Mouse (Mus musculus) ES-Bruce4 (cell line): ENCODE data around the gene Akna. TPM values are rescaled to one million over a fixed set of nuclear protein-coding genes. Genes with fewer than 3 reads are reported as not detected.

Source experiments
- H3K27ac ChIP-seq: 2 replicates; pipeline ENCODE4 v1.5.1; 2012; ENCODE audit warnings: low read length, inconsistent platforms; ENCODE audit not compliant: insufficient read depth
- H3K27me3 ChIP-seq: 2 replicates; pipeline ENCODE4 v1.6.1; 2012; ENCODE audit warnings: mild to moderate bottlenecking, low read length, inconsistent platforms; ENCODE audit not compliant: control insufficient read depth, poor library complexity, insufficient read depth, severe bottlenecking
- H3K36me3 ChIP-seq: 2 replicates; pipeline ENCODE4 v1.6.1; 2012; ENCODE audit warnings: inconsistent platforms, mild to moderate bottlenecking, low read length, moderate library complexity; ENCODE audit not compliant: control insufficient read depth, poor library complexity, insufficient read depth, severe bottlenecking
- H3K4me1 ChIP-seq: one replicate; pipeline ENCODE4 v1.8.1; 2011; ENCODE audit warnings: low read length; ENCODE audit not compliant: control insufficient read depth, insufficient read depth
- H3K4me3 ChIP-seq: 2 replicates; pipeline ENCODE4 v1.5.1; 2011; ENCODE audit warnings: low read depth, mild to moderate bottlenecking, low read length
- H3K9ac ChIP-seq: 2 replicates; pipeline ENCODE4 v1.6.1; 2012; ENCODE audit warnings: low read depth, mild to moderate bottlenecking, inconsistent platforms; ENCODE audit not compliant: poor library complexity, severe bottlenecking
- H3K9me3 ChIP-seq: replicated peaks from 2 replicates; pipeline ENCODE4 v1.6.1; 2012; ENCODE audit warnings: mild to moderate bottlenecking, low read length, inconsistent platforms; ENCODE audit not compliant: control insufficient read depth, poor library complexity, insufficient read depth, severe bottlenecking
- CTCF ChIP-seq: IDR thresholded peaks from one replicate; pipeline ENCODE4 v1.8.1; 2011; ENCODE audit warnings: low read depth, low read length
- EP300 ChIP-seq: IDR thresholded peaks from 2 replicates; pipeline ENCODE4 v1.6.1; 2011; ENCODE audit warnings: low read depth, low read length; ENCODE audit not compliant: insufficient read depth
- POLR2A ChIP-seq: IDR thresholded peaks from one replicate; pipeline ENCODE4 v1.8.1; 2011; ENCODE audit warnings: low read length; ENCODE audit not compliant: insufficient read depth
- polyA plus RNA-seq: library from polyadenylated mRNA; stranded (reverse); fragments of >200 nt; gene quantifications from 2 replicates; pipeline ENCODE4 v1.2.4, GENCODE M21; 2011; ENCODE audit warnings: low read depth; ENCODE audit not compliant: missing spikeins, insufficient read depth, insufficient read length

Akna gene
- polyA plus RNA-seq, 1 experiment, result 4.0 TPM

DNA sequence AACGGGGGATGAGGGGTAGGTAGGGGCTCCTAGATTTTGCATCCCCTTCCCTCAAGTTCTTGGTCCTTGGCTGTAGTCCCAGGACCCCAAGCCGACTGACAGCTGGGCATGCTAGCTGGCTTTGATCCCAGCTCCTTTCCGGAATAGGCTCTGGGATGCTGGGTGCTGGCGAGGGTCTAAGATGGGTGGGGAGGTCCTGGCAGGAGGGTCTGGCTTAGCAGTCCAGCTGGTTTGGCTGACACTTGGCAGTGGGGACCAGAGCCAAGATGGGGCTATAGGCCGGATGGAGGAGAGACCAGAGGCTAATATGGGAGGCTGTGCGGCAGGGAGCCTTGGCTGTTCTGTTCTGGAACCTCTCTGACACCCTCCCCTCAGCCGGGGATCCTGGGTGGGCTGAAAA, 5.1 kb upstream of the Akna start:
- H3K27ac ChIP-seq, result no peak overlapping the region
- no peak overlapping the region for H3K9ac ChIP-seq
- H3K36me3 ChIP-seq, result no peaks in the 10 kb centered on the region
- no peak overlapping the region for H3K4me3 ChIP-seq
- H3K27me3 ChIP-seq, result no peaks in the 10 kb centered on the region
- H3K9me3 ChIP-seq, result no peaks in the 10 kb centered on the region
- TF ChIP-seq EP300 (no peak), CTCF (no peak), POLR2A (no peak)
- no peaks in the 10 kb centered on the region for H3K4me1 ChIP-seq

DNA sequence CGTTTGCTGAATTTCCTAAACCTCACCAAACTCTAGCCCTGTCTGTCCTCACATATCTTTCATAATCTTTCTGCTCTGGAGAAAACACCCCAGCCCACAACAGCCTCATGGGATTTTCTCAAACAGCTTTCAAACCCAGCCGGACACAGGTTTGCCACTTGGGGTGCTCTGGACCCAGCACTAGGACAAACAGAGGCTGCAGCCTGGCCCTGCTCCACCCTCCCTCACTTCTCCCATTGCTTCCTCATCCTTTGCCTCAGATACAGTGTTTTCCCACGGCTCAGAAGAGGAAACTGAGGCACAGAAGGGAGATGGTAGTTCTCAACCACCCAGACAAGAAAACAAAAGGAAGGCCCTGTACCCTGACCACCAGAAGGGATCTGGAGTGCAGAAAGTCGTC, 2.5 kb upstream of the Akna start:
- no peak overlapping the region for H3K4me3 ChIP-seq
- TF ChIP-seq POLR2A, result no peak
- no peak for TF ChIP-seq CTCF
- TF ChIP-seq EP300, result no peak
- H3K9ac ChIP-seq, result no peak overlapping the region
- no peaks in the 10 kb centered on the region for H3K4me1 ChIP-seq
- no peaks in the 10 kb centered on the region for H3K36me3 ChIP-seq
- no peak overlapping the region for H3K27ac ChIP-seq
- H3K27me3 ChIP-seq, result no peaks in the 10 kb centered on the region
- H3K9me3 ChIP-seq, result no peaks in the 10 kb centered on the region

DNA sequence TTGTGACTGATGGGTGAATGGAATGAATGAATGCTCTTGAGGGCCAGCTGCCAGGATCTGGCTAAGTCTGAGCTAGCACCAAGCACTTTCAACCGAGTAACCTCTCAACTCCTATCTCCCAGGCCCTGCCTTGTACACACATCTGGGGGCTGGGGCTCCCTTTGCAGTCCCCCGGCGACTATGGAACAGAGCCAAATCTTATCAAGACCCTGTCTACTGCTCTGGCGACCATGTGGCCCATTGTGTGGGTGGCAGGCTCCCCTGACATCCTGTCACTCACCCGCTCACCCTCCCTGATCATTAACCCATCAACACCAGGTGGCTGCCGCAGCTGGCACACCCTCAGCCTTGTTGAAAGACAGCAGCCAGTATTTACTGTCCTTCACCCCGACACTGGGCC, 1.9 kb upstream of the Akna start:
- H3K4me1 ChIP-seq, result no peaks in the 10 kb centered on the region
- no peak overlapping the region for H3K9ac ChIP-seq
- TF ChIP-seq POLR2A (no peak), EP300 (no peak), CTCF (no peak)
- H3K9me3 ChIP-seq, result no peaks in the 10 kb centered on the region
- H3K36me3 ChIP-seq, result no peaks in the 10 kb centered on the region
- H3K27me3 ChIP-seq, result no peaks in the 10 kb centered on the region
- no peak overlapping the region for H3K27ac ChIP-seq
- no peak overlapping the region for H3K4me3 ChIP-seq

DNA sequence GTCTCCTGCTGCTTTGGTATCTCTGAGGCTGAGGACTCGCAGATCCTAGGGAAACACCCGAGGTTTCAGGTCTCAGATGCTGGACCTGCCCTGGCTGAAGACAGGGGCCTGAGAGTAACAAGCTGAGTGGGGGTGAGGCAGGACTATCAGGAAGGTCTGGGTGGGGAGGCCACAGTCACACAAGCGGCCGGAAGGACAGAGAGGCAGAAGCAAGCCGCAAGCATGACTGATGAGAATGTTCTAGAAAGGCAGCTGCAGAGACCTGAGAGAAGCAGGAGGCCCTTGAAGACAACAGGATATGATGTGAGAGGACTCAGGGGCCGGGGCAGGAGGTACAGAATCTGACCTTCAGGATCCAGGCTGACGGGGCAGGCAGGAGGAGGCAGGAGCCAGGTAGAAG, 1.1 kb upstream of the Akna start:
- Histone ChIP-seq H3K4me3 (no peak overlapping the region), H3K9ac (no peak overlapping the region), H3K36me3 (no peaks in the 10 kb centered on the region), H3K4me1 (no peaks in the 10 kb centered on the region), H3K9me3 (no peaks in the 10 kb centered on the region), H3K27ac (no peak overlapping the region), H3K27me3 (no peaks in the 10 kb centered on the region)
- TF ChIP-seq EP300 (no peak), POLR2A (no peak), CTCF (no peak)

DNA sequence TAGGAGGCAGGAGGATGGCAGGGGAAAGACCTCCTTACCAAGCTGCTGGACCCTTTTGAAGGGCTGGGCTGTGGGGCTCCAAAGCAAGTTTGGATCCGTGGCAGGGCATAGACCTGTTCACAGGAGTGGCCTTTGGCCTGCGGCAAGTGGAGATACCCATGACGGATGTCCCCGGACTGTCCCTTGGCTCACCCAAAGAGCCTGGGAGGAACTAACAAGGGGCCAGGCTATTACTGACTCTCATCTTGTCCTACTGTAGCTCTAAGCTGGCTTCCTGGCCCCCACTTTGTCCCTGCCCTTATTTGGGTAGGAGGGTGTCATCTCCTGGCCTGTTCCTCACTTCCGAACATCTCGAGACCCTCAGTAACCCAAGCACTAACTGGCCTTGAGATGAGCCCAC, 596 bp downstream of the Akna start:
- Histone ChIP-seq H3K27me3 (no peaks in the 10 kb centered on the region), H3K36me3 (no peaks in the 10 kb centered on the region), H3K9ac (no peak overlapping the region), H3K4me1 (no peaks in the 10 kb centered on the region), H3K4me3 (no peak overlapping the region), H3K9me3 (no peaks in the 10 kb centered on the region; the same call in 1 of the 2 replicates), H3K27ac (no peak overlapping the region)
- TF ChIP-seq CTCF (no peak), POLR2A (no peak), EP300 (no peak)

DNA sequence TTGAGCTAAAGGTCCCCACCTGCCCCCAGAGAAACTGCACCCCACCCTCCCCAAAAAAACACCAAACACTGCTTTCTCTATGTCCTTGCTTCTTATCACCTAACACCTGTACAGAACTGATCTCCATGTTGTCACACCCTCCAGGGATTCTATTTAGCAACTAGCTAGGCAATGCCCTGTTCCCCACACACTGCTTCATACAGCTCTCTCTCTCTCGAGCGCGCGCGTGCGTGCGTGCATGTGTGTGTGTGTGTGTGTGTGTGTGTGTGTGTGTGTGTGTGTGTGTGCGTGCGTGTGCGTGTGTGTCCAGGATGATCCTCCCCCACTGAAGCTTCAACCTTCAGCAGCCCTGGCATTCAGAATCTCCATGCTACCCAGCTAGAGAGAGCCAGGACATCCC, 1.1 kb downstream of the Akna start:
- TF ChIP-seq POLR2A (no peak), CTCF (no peak), EP300 (no peak)
- Histone ChIP-seq H3K4me1 (no peaks in the 10 kb centered on the region), H3K27me3 (no peaks in the 10 kb centered on the region), H3K36me3 (no peaks in the 10 kb centered on the region), H3K9ac (no peak overlapping the region), H3K27ac (no peak overlapping the region), H3K4me3 (no peak overlapping the region), H3K9me3 (no peaks in the 10 kb centered on the region; the same call in 1 of the 2 replicates)

DNA sequence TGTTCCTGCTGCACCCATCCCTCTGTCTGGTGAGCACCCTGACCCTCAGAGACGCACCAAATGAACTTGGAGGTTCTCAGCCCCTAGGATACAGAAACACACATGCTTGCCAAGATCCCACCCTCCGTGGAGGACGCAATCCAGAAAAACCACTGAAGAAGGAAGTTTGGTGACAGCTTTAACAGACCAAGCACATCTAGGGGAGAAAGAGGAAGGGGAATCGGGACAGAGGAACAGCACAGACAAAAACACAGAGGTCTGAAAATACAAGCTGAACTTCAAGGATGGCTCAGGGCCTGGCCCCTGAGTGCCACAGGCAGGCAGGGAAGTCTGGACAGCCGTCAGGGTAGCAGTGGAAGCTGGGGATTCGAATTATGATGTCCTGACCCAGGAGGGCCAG, 1.5 kb downstream of the Akna start:
- H3K9me3 ChIP-seq, result no peaks in the 10 kb centered on the region; the same call in 1 of the 2 replicates
- H3K4me3 ChIP-seq, result no peak overlapping the region
- H3K27ac ChIP-seq, result no peak overlapping the region

More for the DNA sequence above, 1.5 kb downstream of the Akna start:
- Histone ChIP-seq H3K9ac (no peak overlapping the region), H3K27me3 (no peaks in the 10 kb centered on the region), H3K36me3 (no peaks in the 10 kb centered on the region), H3K4me1 (no peaks in the 10 kb centered on the region)
- TF ChIP-seq CTCF (no peak), POLR2A (no peak), EP300 (no peak)
